Mouse (Mus musculus) CD8-positive naive resting alpha-beta T cell, adult 57 days (primary cell): Measurements from ENCODE around the gene Nags. TPM values are rescaled to one million over a fixed set of nuclear protein-coding genes. Genes with fewer than 3 reads are reported as not detected.

Source experiments
- total RNA-seq: library from RNA; stranded (reverse); gene quantifications from one replicate; pipeline ENCODE4 v1.2.4, GENCODE M21; 2023

Gene Nags
- total RNA-seq: not detected

DNA sequence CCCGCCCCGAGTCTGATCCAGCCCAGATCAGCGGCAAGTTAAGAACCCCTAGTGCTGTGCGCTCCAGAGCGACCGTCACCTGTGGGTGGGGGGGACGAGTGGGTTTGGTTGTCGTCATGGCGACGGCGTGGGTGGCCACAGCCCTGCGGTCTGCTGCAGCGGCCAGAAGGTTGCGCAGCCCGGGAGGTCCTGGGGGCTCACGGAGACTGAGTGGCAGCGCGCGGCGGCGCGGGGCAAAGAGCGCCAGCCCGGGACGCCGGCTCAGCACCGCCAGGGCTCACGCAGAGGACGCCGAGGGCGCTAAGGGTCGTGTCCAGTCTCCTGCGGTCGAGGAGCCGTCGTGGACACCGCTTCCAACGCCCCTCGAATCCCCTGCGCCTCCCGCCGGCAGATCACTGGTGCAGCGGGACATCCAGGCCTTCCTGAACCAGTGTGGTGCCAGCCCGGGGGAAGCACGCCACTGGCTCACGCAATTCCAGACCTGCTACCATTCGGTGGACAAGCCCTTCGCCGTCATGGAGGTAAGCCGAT is at the start of gene Nags:
Gene Nags (plus strand): TSS at position 43 of the 531 bp plus-strand sequence.

GRCm38 (mm10) chr11:102101219-102101618 is 44.1 kb upstream of the Nags start, which contains the start of gene Ppy:
Gene Ppy, minus strand, starts transcription at chr11:102101319.

DNA sequence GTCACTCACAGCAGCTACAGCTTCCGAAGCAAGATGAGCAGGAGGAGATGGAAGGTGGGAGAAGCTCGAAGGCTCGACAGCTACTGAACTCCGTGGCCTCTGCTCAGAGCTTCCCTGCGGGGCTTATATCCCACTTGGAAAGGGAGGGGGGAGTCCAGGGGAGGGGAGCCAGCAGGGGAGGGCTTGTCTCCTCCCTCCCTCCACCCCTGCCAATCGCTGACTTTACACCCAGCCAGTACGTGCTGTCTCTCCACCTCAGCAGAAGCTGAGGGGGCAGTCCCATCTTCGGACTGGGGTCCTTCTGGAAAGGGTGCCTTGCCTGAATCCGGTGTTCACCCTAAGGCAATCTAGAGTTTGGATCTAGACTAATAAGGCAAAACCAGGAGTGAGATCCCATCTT is 37.6 kb upstream of the Nags start, which contains the start of gene Pyy:
Gene Pyy (minus strand): TSS at position 101 of the 400 bp plus-strand sequence.

DNA sequence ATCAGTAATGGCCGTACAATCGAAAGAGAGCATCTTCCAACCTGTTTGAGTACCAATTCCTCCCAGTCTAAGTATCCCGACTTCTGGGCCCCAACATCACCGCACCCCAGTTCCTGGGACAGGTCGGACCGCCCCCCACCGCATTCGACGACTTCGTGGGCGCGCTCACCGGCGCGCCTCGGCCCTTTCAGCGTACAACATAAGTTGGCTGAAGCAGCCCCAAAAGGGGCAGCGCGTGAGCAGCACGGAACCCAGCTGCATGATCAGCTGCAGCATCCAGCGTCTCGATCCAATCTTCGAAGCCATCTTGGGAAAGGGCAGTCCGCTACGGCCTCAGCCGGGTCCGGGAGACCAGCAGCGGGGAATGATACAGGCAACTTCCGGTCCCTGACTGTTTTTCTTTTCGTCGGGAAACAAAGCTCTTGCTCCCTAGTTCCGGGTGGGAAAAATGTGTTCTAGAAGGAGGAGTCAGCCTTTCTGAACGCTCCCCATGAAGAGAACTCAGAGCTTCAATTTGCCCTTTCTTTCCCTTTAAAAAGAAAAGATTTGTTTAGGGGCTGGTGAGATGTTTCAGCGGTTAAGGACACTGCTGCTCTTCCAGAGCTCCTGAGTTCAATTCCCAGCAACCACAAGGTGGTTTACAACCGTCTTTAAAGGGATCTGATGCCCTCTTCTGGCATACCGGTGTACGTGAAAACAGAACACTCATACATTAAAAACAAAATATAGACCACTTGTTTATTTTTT is 10.9 kb downstream of the Nags start, which contains the start of gene Tmem101:
Gene Tmem101 (minus strand): TSS at position 366 of the 747 bp plus-strand sequence.

DNA sequence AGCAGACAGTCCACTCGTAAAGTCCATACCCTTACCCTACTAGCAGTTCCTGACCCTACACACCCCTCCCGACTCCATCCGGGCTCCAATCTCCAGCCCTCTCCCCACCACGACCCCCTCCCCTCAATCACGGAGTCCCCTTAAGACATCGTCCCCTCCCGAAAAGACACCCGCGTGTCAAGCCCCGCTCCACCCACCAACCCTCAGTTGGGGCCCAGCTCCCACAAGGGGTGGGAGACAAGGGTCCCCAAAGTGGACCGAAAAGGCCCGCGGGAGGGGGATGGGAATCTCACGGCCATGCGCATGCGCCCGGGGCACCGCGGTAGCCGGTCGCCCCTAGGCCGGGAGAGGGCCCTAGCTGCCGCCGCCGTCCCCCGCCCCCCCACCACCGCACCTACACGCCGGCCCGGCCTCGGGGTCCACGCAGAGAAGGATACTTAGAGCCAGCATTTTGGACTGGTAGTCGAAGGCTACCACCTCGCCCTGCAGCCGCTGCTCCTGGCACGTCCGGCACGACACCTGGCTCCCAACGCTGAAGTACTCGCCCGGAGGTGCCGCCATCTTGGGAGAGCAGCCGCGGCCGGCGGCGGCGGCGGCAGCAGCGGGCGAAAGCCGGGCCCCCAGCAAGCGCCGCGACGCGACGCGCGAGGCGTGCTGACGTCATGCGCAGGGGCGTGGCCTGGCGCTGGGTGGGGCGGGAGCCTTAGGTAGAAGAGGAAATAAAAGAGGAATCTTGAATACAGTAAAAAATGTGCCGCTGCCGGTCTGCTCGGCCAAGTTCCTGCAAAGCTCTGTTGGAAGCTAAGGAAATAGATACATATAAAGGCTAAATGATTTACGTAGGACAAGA is 39.6 kb downstream of the Nags start, which contains the start of gene Lsm12:
Gene Lsm12 (minus strand): TSS at position 651 of the 850 bp plus-strand sequence.

DNA sequence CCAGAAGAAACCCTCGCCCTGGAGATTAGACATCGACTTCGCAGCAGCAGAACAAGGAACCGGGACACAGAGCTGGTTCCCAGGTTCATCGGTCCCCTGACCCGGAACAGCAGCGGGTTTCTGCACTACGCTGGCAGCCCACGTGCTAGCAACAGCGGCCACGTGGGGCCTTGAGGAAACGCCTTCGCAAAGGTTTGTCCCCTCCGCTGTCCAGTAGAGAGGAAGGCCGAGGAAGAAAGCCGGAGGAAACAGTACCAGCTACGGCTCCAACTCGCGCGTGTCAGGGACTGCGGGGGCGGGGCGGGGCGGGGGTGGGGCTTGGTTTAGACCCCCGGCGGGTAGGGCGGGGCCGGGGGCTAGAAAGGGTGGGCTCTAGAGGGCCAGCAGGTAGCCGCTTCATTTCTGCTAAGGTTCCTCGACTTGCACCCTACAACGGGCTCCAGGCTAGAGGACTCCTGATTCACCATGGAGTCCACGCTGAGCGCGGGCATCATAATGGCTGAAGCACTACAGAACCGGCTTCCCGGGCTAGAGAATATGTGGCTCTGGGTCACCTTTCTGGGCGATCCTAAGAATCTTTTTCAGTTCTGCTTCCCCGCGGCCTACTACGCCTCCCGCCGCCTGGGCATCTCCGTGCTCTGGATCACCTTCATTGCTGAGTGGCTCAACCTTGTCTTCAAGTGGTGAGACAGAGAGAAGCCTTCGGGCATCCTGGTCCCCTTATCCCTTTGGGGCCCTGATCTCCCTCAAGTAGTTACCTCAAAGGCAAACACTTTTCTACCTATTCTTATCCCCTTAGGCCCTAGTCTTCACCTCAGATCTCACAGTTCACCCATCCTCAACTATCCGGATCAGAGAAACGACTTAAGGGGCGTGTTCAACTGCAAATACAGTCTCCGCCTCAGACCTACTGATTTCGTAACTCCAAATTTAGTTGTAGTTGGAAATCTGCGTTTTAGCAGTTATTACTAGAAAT is 44.4 kb downstream of the Nags start, which contains the start of gene G6pc3:
Gene G6pc3 (plus strand): TSS at position 160 of the 976 bp plus-strand sequence.

Other genes with a start within 250 kb of the Nags start
- not detected for gene Sost, start 178.5 kb upstream of the Nags start, total RNA-seq
- not detected for gene Cfap97d1, start 161.2 kb upstream of the Nags start, total RNA-seq
- gene Dusp3, start 158.5 kb upstream of the Nags start, total RNA-seq: 2.5 TPM
- gene Mpp3, start 117.1 kb upstream of the Nags start, total RNA-seq: not detected
- gene Cd300lg, start 104.0 kb upstream of the Nags start, total RNA-seq: not detected
- not detected for gene Mpp2, start 57.0 kb upstream of the Nags start, total RNA-seq
- gene Ppy, start 44.2 kb upstream of the Nags start, total RNA-seq: not detected
- not detected for gene Pyy, start 37.7 kb upstream of the Nags start, total RNA-seq
- gene Tmem101, start 10.9 kb downstream of the Nags start, total RNA-seq: 7.1 TPM
- gene Lsm12, start 39.8 kb downstream of the Nags start, total RNA-seq: 44.3 TPM
- 28.6 TPM for gene G6pc3, start 44.1 kb downstream of the Nags start, total RNA-seq
- gene Hdac5, start 84.7 kb downstream of the Nags start, total RNA-seq: 134 TPM
- gene BC030867, start 103.4 kb downstream of the Nags start, total RNA-seq: 0.49 TPM
- not detected for gene Asb16, start 123.2 kb downstream of the Nags start, total RNA-seq
- gene Tmub2, start 139.4 kb downstream of the Nags start, total RNA-seq: 37.0 TPM
- gene Atxn7l3, start 151.1 kb downstream of the Nags start, total RNA-seq: 82.7 TPM
- gene Ubtf, start 174.2 kb downstream of the Nags start, total RNA-seq: 128 TPM
- 2.5 TPM for gene Slc4a1, start 220.7 kb downstream of the Nags start, total RNA-seq
- 5.6 TPM for gene Rundc3a, start 247.9 kb downstream of the Nags start, total RNA-seq